Mouse (Mus musculus) embryonic facial prominence, embryonic 10.5 days (tissue): Measurements from ENCODE around the gene Mogs. TPM values are rescaled to one million over a fixed set of nuclear protein-coding genes. Genes with fewer than 3 reads are reported as not detected.
A peak's percentile ranks its signal among the peaks of the same experiment; 100 is the strongest.

Experiments
- DNase-seq: peaks from one replicate; pipeline ENCODE4 v3.0.0-alpha.2; 2017; ENCODE audit warnings: low spot score
- H3K27ac ChIP-seq: fragments of 300-500 bp; sonication (generic); replicated peaks from 2 replicates; pipeline ENCODE4 v1.5.1; 2016; ENCODE audit warnings: mild to moderate bottlenecking
- H3K27me3 ChIP-seq: fragments of 300-500 bp; sonication (generic); replicated peaks from 2 replicates; pipeline ENCODE4 v1.6.1; 2016; ENCODE audit warnings: low read depth, mild to moderate bottlenecking; ENCODE audit not compliant: poor library complexity, severe bottlenecking
- H3K36me3 ChIP-seq: fragments of 300-500 bp; sonication (generic); replicated peaks from 2 replicates; pipeline ENCODE4 v1.6.1; 2016; ENCODE audit warnings: mild to moderate bottlenecking, moderate library complexity
- H3K4me1 ChIP-seq: fragments of 300-500 bp; sonication (generic); 2 replicates; pipeline ENCODE4 v1.6.1; 2016
- H3K4me3 ChIP-seq: fragments of 300-500 bp; sonication (generic); 2 replicates; pipeline ENCODE4 v1.5.1; 2016; ENCODE audit warnings: mild to moderate bottlenecking, moderate library complexity
- H3K9me3 ChIP-seq: fragments of 300-500 bp; sonication (generic); 2 replicates; pipeline ENCODE4 v1.6.1; 2016; ENCODE audit warnings: mild to moderate bottlenecking
- WGBS: fragments of 180-500 bp; shearing (Covaris S2); methylation state at CpG from one replicate; pipeline ENCODE4 v1.1.7; 2016; 5-methylcytosine and 5-hydroxymethylcytosine counted together
- polyA plus RNA-seq: library from polyadenylated mRNA; unstranded; fragments of >200 nt; fragmentation: Nextera tagmentation; extraction: Ambion mirVana; gene quantifications from 2 replicates; pipeline ENCODE4 v1.2.1, GENCODE M21; 2016

The Mogs gene
- polyA plus RNA-seq, 1 experiment from 2014 or later: 41.0 TPM

- Histone ChIP-seq H3K4me3 (peak overlapping the region; percentile 84), H3K4me1 (peaks cover 26% of the 10 kb centered on the region), H3K9me3 (no peaks in the 10 kb centered on the region), H3K36me3 (peaks cover 13% of the 10 kb centered on the region), H3K27ac (peak overlapping the region; percentile 87), H3K27me3 (peaks cover 32% of the 10 kb centered on the region)
- under 1% methylated on average over 74 of the region's 74 CpGs for WGBS
- peak; percentile 81 for DNase-seq
These were observed 13.4 kb upstream of the Mogs start for GRCm38 (mm10) chr6:83101688-83102556.

- no peak for DNase-seq
- H3K36me3 ChIP-seq: peaks cover 16% of the 10 kb centered on the region
- H3K27ac ChIP-seq: no peak overlapping the region
- peaks cover 35% of the 10 kb centered on the region for H3K4me1 ChIP-seq
- peak overlapping the region; percentile 84 for H3K4me3 ChIP-seq
- H3K9me3 ChIP-seq: no peaks in the 10 kb centered on the region
- H3K27me3 ChIP-seq: peaks cover 32% of the 10 kb centered on the region
- 38% methylated on average over 11 of the region's 11 CpGs for WGBS
These were observed 12.1 kb upstream of the Mogs start for GRCm38 (mm10) chr6:83103130-83103650.

- Histone ChIP-seq H3K27ac (no peak overlapping the region), H3K36me3 (peaks cover 16% of the 10 kb centered on the region), H3K9me3 (no peaks in the 10 kb centered on the region), H3K4me1 (peaks cover 41% of the 10 kb centered on the region), H3K27me3 (peaks cover 26% of the 10 kb centered on the region), H3K4me3 (no peak overlapping the region)
- no peak for DNase-seq
- WGBS: 76% methylated on average over 4 of the region's 4 CpGs
These were observed 11.1 kb upstream of the Mogs start for GRCm38 (mm10) chr6:83104158-83104557.

- peak; percentile 89 for DNase-seq
- Histone ChIP-seq H3K4me1 (peaks cover 33% of the 10 kb centered on the region), H3K36me3 (peaks cover 28% of the 10 kb centered on the region), H3K9me3 (no peaks in the 10 kb centered on the region), H3K27ac (peak overlapping the region; percentile 95), H3K27me3 (peaks cover 8% of the 10 kb centered on the region), H3K4me3 (peak overlapping the region; percentile 95)
- WGBS: 33% methylated on average over 13 of the region's 13 CpGs
These were observed 7.5 kb upstream of the Mogs start for GRCm38 (mm10) chr6:83107566-83108400.

- no peaks in the 10 kb centered on the region; the same call in 1 of the 2 replicates for H3K27me3 ChIP-seq
- H3K27ac ChIP-seq: peak within 1 kb of the TSS; percentile 95
- H3K36me3 ChIP-seq: peaks cover 28% of the 10 kb centered on the region
- peak within 1 kb of the TSS; percentile 95 for H3K4me3 ChIP-seq
- WGBS: under 1% methylated on average over 76 of the region's 76 CpGs
- H3K4me1 ChIP-seq: peaks cover 25% of the 10 kb centered on the region
- peak; percentile 84 for DNase-seq
- H3K9me3 ChIP-seq: no peaks in the 10 kb centered on the region
These were observed 6.3 kb upstream of the Mogs start, which contains the start of gene Mrpl53 for GRCm38 (mm10) chr6:83108762-83109668. Gene Mrpl53 (plus strand): TSS chr6:83109040.

GRCm38 (mm10) chr6:83111510-83112136, 3.7 kb upstream of the Mogs start:
- Histone ChIP-seq H3K27ac (no peak overlapping the region), H3K36me3 (peaks cover 20% of the 10 kb centered on the region), H3K27me3 (no peaks in the 10 kb centered on the region), H3K4me1 (peaks cover 42% of the 10 kb centered on the region), H3K4me3 (no peak overlapping the region), H3K9me3 (no peaks in the 10 kb centered on the region)
- WGBS: 93% methylated on average over 4 of the region's 4 CpGs
- DNase-seq: no peak

- H3K27ac ChIP-seq: peak overlapping the region; percentile 91
- H3K9me3 ChIP-seq: no peaks in the 10 kb centered on the region
- no peaks in the 10 kb centered on the region for H3K27me3 ChIP-seq
- H3K4me1 ChIP-seq: peaks cover 56% of the 10 kb centered on the region
- DNase-seq: no peak
- H3K4me3 ChIP-seq: peak overlapping the region; percentile 92
- WGBS: 2% methylated on average over 48 of the region's 48 CpGs
- peaks cover 45% of the 10 kb centered on the region for H3K36me3 ChIP-seq
These were observed 531 bp downstream of the Mogs start for GRCm38 (mm10) chr6:83115682-83116372.

- DNase-seq: no peak
- H3K27ac ChIP-seq: peak overlapping the region; percentile 91
- H3K27me3 ChIP-seq: no peaks in the 10 kb centered on the region
- H3K4me3 ChIP-seq: peak overlapping the region; percentile 92
- H3K4me1 ChIP-seq: peaks cover 56% of the 10 kb centered on the region
- peaks cover 38% of the 10 kb centered on the region for H3K36me3 ChIP-seq
- WGBS: 84% methylated on average over 11 of the region's 11 CpGs
- no peaks in the 10 kb centered on the region for H3K9me3 ChIP-seq
These were observed 1.3 kb downstream of the Mogs start for GRCm38 (mm10) chr6:83116373-83117164.

GRCm38 (mm10) chr6:83117165-83117438, 1.8 kb downstream of the Mogs start:
- DNase-seq: no peak
- Histone ChIP-seq H3K36me3 (peaks cover 38% of the 10 kb centered on the region), H3K4me1 (peaks cover 61% of the 10 kb centered on the region), H3K4me3 (peak overlapping the region; percentile 92), H3K9me3 (no peaks in the 10 kb centered on the region), H3K27me3 (no peaks in the 10 kb centered on the region), H3K27ac (peak overlapping the region; percentile 21; the same call in 1 of the 2 replicates)
- WGBS: 87% methylated on average over 4 of the region's 4 CpGs

- H3K27ac ChIP-seq: peak overlapping the region; percentile 21; the same call in 1 of the 2 replicates
- no peaks in the 10 kb centered on the region for H3K27me3 ChIP-seq
- H3K4me3 ChIP-seq: peak overlapping the region; percentile 92; the same call in 1 of the 2 replicates
- no peak for DNase-seq
- 91% methylated on average over 13 of the region's 13 CpGs for WGBS
- H3K4me1 ChIP-seq: peaks cover 66% of the 10 kb centered on the region
- no peaks in the 10 kb centered on the region for H3K9me3 ChIP-seq
- H3K36me3 ChIP-seq: peaks cover 38% of the 10 kb centered on the region
These were observed 2.3 kb downstream of the Mogs start for GRCm38 (mm10) chr6:83117616-83118015.
